Mouse (Mus musculus) right cerebral cortex, adult 18-20 months (tissue): Measurements from ENCODE around the gene Setd4.

ENCODE experiments used
- DNase-seq: peaks from one replicate; pipeline ENCODE4 v3.0.0; 2022; ENCODE audit warnings: mixed read lengths

Gene Setd4

DNA sequence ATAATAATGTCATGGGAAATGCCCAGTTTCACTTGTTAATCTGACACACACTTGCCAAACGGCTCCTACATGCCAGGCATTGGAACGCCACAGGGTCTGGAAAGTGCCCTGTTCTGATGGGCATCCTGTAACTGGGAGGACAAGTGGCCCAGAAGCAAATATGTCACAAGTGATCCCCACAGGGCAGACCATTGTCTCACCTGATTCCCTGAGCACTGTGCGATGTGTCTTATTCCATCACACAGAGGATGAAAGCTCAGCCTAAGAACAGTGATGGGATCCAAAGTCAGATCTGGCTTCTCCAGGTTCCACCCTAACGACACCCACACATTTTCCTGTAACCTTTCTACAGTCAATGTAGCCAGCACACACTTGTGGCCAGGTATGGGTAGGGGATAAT lies 58.9 kb downstream of the Setd4 start:
- no peak for DNase-seq

DNA sequence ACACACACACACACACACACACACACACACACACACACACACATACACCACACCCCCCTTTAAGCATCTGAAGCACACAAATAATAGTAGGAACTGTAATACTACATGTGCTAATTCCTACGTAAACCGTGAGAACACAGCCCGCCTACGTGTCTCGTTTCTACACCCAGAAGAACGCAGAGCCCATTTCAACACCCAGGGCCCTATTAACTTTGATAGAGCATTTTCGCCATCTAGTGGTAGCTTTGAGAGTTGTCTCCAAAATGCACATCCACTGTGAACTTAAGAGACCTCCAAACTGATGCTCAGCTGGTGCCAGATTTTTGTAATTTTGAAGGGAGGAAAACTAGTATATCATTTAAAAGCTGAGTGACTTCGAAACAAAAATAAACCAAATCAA lies 60.2 kb downstream of the Setd4 start:
- peak; percentile 72 for DNase-seq

DNA sequence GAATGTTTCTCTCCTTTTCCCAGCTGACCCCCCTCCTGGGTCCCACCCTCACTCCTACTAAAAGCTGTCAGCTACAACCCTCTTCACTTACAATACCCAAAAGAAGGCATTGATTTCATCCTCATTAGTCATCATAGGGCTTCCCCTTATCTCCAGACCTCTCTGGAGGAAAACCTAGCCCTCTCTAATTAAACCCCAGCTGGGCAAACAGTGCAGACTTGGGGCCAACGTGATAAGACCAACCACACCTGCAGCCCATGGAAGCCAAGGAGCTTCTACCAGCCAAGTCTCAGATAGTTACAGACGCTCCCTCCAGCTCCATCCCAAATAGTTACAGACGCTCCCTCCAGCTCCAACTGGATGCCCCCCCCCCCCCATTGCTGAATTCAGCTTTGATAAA lies 64.0 kb downstream of the Setd4 start:
- no peak for DNase-seq

DNA sequence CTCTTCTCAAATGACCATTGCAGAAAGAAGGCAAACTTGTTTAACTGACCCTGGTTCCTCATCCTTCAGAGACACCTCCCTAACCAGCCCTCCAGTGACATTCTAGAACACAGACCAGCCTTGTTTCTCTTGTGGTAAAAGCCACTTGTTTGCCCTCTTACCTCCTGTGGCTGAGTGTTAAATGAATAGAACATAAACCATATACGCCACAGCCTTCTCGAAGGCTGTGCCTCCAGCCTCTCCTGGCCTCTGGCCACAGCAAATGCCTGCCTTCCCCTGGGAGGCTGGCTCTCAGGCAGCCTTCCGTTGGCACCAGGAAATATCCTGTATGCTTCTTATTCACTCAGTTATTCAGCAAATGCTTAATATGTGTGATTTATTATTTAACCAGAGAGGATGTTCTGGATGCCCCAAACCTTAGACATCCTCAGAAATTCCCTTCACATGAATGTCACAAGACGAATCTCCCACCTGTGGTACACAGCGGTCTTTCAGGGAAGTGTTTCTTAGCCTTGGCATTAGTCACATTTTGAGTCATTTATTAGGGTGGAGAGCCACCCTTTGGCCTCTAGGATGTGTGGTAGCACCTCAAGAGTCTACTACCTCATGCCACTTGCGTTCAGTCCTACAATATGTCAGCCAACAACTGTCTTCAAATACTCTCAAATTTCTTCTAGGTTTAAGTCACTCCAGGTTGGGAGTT lies 68.6 kb downstream of the Setd4 start:
- no peak for DNase-seq
